Mouse (Mus musculus): ENCODE measurements around the gene Gm10130. TPM values are rescaled to one million over a fixed set of nuclear protein-coding genes. Genes with fewer than 3 reads are reported as not detected.
"Not testable (repeated sequence)": the region's sequence is repeated elsewhere in the genome, so short reads cannot be mapped to it uniquely, and the experiment has no call there.

The Gm10130 gene
- polyA plus RNA-seq, 1 experiment from 2014 or later: 1.3 TPM

DNA sequence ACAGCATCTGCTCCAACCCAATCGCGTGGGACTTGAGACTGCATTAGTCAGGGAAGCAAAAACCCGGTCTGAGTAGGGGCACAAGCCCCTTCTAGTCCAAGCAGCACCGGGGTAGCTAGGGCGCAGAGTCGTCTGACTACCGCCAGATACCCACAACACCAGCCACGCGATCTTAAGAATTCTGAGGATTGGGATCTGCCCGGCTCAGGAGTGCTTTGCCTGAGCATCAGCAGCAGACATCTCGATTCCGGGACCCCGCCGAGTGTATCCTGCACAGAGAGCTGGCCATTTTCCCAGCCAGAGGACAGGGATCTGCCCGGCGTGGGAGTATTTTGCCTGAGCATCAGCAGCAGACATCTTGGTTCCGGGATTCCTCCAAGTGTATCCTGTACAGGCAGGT is 88.6 kb downstream of the Gm10130 start:
- Histone ChIP-seq H3K36me3 (peaks cover 21% of the 10 kb centered on the region), H3K9me3 (peaks cover 25% of the 10 kb centered on the region)
- WGBS: 87% methylated on average over 17 of the region's 17 CpGs
- H3K27ac ChIP-seq (replicated peaks); H3K9ac ChIP-seq (replicated peaks); H3K27me3 ChIP-seq; H3K4me1 ChIP-seq; H3K4me3 ChIP-seq; ATAC-seq (ENCODE audit: low FRiP score, low read depth); H3K4me2 ChIP-seq (replicated peaks): not testable (repeated sequence)

Other genes starting within 250 kb of the Gm10130 start
- gene Zfp120, start 187.0 kb upstream of the Gm10130 start, polyA plus RNA-seq (2016; fragmentation: Nextera tagmentation; extraction: Ambion mirVana): 6.8 and 8.2 TPM in 2 replicates
- not detected in 2 replicates for gene Gm10770, start 144.0 kb upstream of the Gm10130 start, polyA plus RNA-seq (2016; fragmentation: Nextera tagmentation; extraction: Ambion mirVana)
- not detected in 2 replicates for gene Gm14139, start 141.9 kb upstream of the Gm10130 start, polyA plus RNA-seq (2016; fragmentation: Nextera tagmentation; extraction: Ambion mirVana)
- 10.2 and 10.6 TPM in 2 replicates for gene Zfp937, start 105.6 kb upstream of the Gm10130 start, polyA plus RNA-seq (2016; fragmentation: Nextera tagmentation; extraction: Ambion mirVana)
- 4.1 and 5.0 TPM in 2 replicates for gene Gm21994, start 68.1 kb upstream of the Gm10130 start, polyA plus RNA-seq (2016; fragmentation: Nextera tagmentation; extraction: Ambion mirVana)
- not detected in 2 replicates for gene Gm14124, start 66.2 kb upstream of the Gm10130 start, polyA plus RNA-seq (2016; fragmentation: Nextera tagmentation; extraction: Ambion mirVana)
- 11.3 and 11.8 TPM in 2 replicates for gene 3300002I08Rik, start 39.1 kb downstream of the Gm10130 start, polyA plus RNA-seq (2016; fragmentation: Nextera tagmentation; extraction: Ambion mirVana)
- 9.4 and 9.8 TPM in 2 replicates for gene Zfp442, start 127.8 kb downstream of the Gm10130 start, polyA plus RNA-seq (2016; fragmentation: Nextera tagmentation; extraction: Ambion mirVana)
- gene Zfp345, start 161.4 kb downstream of the Gm10130 start, polyA plus RNA-seq (2016; fragmentation: Nextera tagmentation; extraction: Ambion mirVana): not detected in 2 replicates
- gene Cst7, start 246.7 kb downstream of the Gm10130 start, polyA plus RNA-seq (2016; fragmentation: Nextera tagmentation; extraction: Ambion mirVana): not detected in 2 replicates